Mouse (Mus musculus) heart, embryonic 14.5 days (tissue): ENCODE data around the gene Gclc. TPM values are rescaled to one million over a fixed set of nuclear protein-coding genes. Genes with fewer than 3 reads are reported as not detected.

ENCODE experiments used
- ATAC-seq: fragments of 200-750 bp; cut with Nextera tagmentation; 2 replicates; pipeline ENCODE4 v1.8.0; 2017; ENCODE audit warnings: low read depth, moderate TSS enrichment; ENCODE audit not compliant: insufficient number of reproducible peaks, insufficient read depth, low FRiP score
- H3K27ac ChIP-seq, 2 experiments: fragments of 200-500 bp in 1 of 2; fragments of 300-500 bp in 1 of 2; sonication (generic) in 1 of 2; replicated peaks in 1 of 2; 2 replicates each; pipeline ENCODE4 v1.5.1; 2012 to 2014; ENCODE audit warnings: low read depth in 2 of 2, low read length in 2 of 2, control low read depth in 1 of 2, mild to moderate bottlenecking in 1 of 2, mixed read lengths in 1 of 2; ENCODE audit not compliant: control insufficient read depth in 1 of 2, insufficient read depth in 1 of 2
- H3K27me3 ChIP-seq: fragments of 300-500 bp; sonication (generic); 2 replicates; pipeline ENCODE4 v1.6.1; 2014; ENCODE audit warnings: mild to moderate bottlenecking, low read length, control low read depth; ENCODE audit not compliant: control insufficient read depth, insufficient read depth
- H3K36me3 ChIP-seq: fragments of 300-500 bp; sonication (generic); 2 replicates; pipeline ENCODE4 v1.6.1; 2014; ENCODE audit warnings: mild to moderate bottlenecking, control low read depth, low read length, mixed read lengths; ENCODE audit not compliant: control insufficient read depth, insufficient read depth
- H3K4me1 ChIP-seq, 2 experiments: fragments of 200-500 bp in 1 of 2; fragments of 300-500 bp in 1 of 2; sonication (generic) in 1 of 2; 2 replicates each; pipeline ENCODE4 v1.6.1; 2012 to 2014; ENCODE audit warnings: low read length in 2 of 2, control low read depth in 1 of 2, mixed read lengths in 1 of 2; ENCODE audit not compliant: control insufficient read depth in 2 of 2, insufficient read depth in 2 of 2
- H3K4me2 ChIP-seq: fragments of 300-500 bp; sonication (generic); 2 replicates; pipeline ENCODE4 v1.6.1; 2014; ENCODE audit warnings: mild to moderate bottlenecking, low read length
- H3K4me3 ChIP-seq, 2 experiments: fragments of 200-500 bp in 1 of 2; fragments of 300-500 bp in 1 of 2; sonication (generic) in 1 of 2; 2 replicates each; pipeline ENCODE4 v1.5.1; 2012 to 2014; ENCODE audit warnings: low read length in 2 of 2, mild to moderate bottlenecking in 2 of 2, control low read depth in 1 of 2, low read depth in 1 of 2, moderate library complexity in 1 of 2; ENCODE audit not compliant: control insufficient read depth in 1 of 2, insufficient read depth in 1 of 2
- H3K9ac ChIP-seq: fragments of 300-500 bp; sonication (generic); 2 replicates; pipeline ENCODE4 v1.6.1; 2014; ENCODE audit warnings: mild to moderate bottlenecking, low read length
- H3K9me3 ChIP-seq: fragments of 300-500 bp; sonication (generic); 2 replicates; pipeline ENCODE4 v1.6.1; 2016; ENCODE audit warnings: low read length, control low read depth; ENCODE audit not compliant: control insufficient read depth
- WGBS: fragments of 180-500 bp; shearing (Covaris S2); extraction: QIAGEN DNeasy Blood & Tissue Kit; methylation state at CpG from one replicate; pipeline ENCODE4 v1.1.7; 2014; 5-methylcytosine and 5-hydroxymethylcytosine counted together
- polyA plus RNA-seq: library from polyadenylated mRNA; unstranded; fragments of >200 nt; fragmentation: Nextera tagmentation; extraction: Ambion mirVana; gene quantifications from 2 replicates; pipeline ENCODE4 v1.2.1, GENCODE M21; 2014

Gclc gene
- polyA plus RNA-seq, 1 experiment from 2014 or later, result 9.8 TPM

- H3K4me2 ChIP-seq, result no peak overlapping the region
- H3K27ac ChIP-seq, result no peak overlapping the region
- no peaks in the 10 kb centered on the region for H3K27me3 ChIP-seq
- H3K36me3 ChIP-seq, result no peaks in the 10 kb centered on the region
- no peak overlapping the region for H3K4me3 ChIP-seq
- WGBS, result 88% methylated on average over 2 of the region's 2 CpGs
- ATAC-seq, result no peak
- peaks cover 0 to 6% of the 10 kb centered on the region in 2 experiments; a peak in 1 of 4 replicates for H3K4me1 ChIP-seq
- no peaks in the 10 kb centered on the region for H3K9me3 ChIP-seq
- H3K9ac ChIP-seq, result no peak overlapping the region
These were observed 39.1 kb upstream of the Gclc start for GRCm38 (mm10) chr9:77715262-77715661.

- H3K36me3 ChIP-seq, result no peaks in the 10 kb centered on the region
- no peak for ATAC-seq
- H3K9ac ChIP-seq, result no peak overlapping the region
- H3K4me2 ChIP-seq, result no peak overlapping the region
- 85% methylated on average over 1 of the region's 1 CpGs for WGBS
- no peaks in the 10 kb centered on the region for H3K27me3 ChIP-seq
- peaks cover 0 to 6% of the 10 kb centered on the region in 2 experiments; a peak in 1 of 4 replicates for H3K4me1 ChIP-seq
- no peak overlapping the region for H3K27ac ChIP-seq
- H3K9me3 ChIP-seq, result no peaks in the 10 kb centered on the region
- no peak overlapping the region for H3K4me3 ChIP-seq
These were observed 38.3 kb upstream of the Gclc start for GRCm38 (mm10) chr9:77716009-77716408.

DNA sequence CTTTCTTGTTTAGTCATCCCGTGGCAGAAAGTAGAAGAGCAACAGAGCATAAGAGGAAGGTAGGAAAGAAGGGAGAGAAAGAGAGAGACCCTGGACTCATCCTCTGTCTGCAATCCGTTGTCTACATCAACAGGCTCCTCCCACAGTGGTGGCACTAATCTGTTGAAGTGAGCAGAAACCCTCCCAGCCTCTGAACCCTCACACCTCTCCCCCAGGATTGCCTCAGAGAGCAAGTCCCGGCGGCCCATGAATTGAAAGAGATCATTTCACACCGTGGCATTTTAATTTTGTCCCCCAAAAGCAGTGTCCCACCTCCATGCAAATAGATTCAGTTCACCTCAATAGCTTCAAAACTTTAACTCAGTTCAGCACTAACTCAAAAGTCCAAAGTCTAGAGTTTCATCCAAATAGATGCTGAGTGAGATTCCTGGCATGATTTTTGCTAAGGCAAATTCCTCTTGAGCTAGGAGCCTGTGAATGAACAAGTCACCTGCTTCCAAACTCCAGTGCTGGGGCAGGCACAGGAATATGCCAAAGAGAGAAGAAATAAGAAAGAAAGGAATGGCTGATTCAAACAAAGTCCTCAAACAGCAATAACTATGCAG lies 36.4 kb upstream of the Gclc start:
- WGBS, result 37% methylated on average over 5 of the region's 5 CpGs
- Histone ChIP-seq H3K9me3 (no peaks in the 10 kb centered on the region), H3K9ac (no peak overlapping the region), H3K4me3 (no peak overlapping the region), H3K4me2 (no peak overlapping the region), H3K27me3 (no peaks in the 10 kb centered on the region), H3K4me1 (peaks cover 0 to 13% of the 10 kb centered on the region in 2 experiments; a peak in 1 of 4 replicates), H3K36me3 (no peaks in the 10 kb centered on the region), H3K27ac (no peak overlapping the region)
- ATAC-seq, result no peak

DNA sequence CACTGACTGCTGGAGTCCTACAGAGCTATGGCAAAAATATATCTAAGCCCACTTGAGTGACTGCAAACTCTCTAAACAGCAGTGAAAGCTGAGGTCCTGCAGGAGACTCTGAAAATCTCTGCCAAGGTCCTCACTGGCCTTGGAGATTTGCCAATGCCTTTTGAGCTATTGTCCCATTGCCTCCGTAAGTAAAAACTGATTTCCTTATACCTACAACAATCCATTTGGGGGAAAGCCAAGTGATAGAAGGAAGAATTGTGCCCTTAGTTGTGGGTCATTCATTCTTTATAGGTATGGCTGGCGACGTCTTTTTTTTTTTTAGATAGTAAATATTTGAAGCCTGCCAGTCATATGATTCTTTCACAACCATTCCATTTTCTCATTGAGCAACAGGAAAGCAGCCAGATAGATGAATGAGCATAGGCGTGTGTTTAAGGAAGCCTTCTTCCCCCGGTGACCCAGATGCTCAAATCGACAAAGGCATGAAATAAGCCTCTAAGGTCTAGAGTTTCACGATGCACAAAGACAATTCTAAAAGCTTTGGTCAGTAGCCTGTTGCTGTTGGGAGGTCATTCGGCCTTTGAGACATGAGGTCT lies 35.4 kb upstream of the Gclc start:
- Histone ChIP-seq H3K4me2 (no peak overlapping the region), H3K4me1 (peaks cover 0 to 13% of the 10 kb centered on the region in 2 experiments; a peak in 1 of 4 replicates), H3K9ac (0 out of 2 replicates have a peak overlapping the region, but pooled peaks have one; percentile 30), H3K36me3 (no peaks in the 10 kb centered on the region), H3K27me3 (no peaks in the 10 kb centered on the region), H3K27ac (no peak overlapping the region), H3K4me3 (no peak overlapping the region), H3K9me3 (no peaks in the 10 kb centered on the region)
- WGBS, result 70% methylated on average over 8 of the region's 8 CpGs
- ATAC-seq, result no peak

DNA sequence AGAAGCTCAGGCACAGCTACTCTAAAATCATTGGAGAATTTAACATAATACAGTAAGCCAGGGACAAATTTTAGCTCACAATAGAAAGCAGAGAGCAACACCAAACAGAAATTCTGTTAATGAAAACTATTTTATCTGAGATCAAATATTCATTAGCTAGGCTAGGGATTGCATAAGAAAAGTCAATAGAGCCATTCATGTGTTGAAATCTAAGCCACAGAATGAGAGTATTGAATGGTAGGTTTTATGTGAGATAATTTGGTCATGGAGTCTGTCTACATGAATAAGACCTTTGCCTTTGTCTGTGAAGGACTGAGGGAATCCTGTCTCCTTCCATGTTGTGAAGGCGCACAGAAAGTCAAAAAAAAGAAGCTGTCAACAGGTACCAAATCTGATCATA lies 34.7 kb upstream of the Gclc start:
- H3K27ac ChIP-seq, result no peak overlapping the region
- no peak overlapping the region for H3K4me2 ChIP-seq
- H3K36me3 ChIP-seq, result no peaks in the 10 kb centered on the region
- WGBS, result 94% methylated on average over 1 of the region's 1 CpGs
- H3K4me1 ChIP-seq, result peaks cover 0 to 13% of the 10 kb centered on the region in 2 experiments; a peak in 1 of 4 replicates
- H3K9me3 ChIP-seq, result no peaks in the 10 kb centered on the region
- H3K9ac ChIP-seq, result no peak overlapping the region
- no peak for ATAC-seq
- H3K27me3 ChIP-seq, result no peaks in the 10 kb centered on the region
- no peak overlapping the region for H3K4me3 ChIP-seq

- H3K27ac ChIP-seq, result no peak overlapping the region
- whole genome bisulfite sequencing, result 100% methylated on average over 1 of the region's 1 CpGs
- no peak for ATAC-seq
These were observed 32.0 kb upstream of the Gclc start for GRCm38 (mm10) chr9:77722381-77722780.

DNA sequence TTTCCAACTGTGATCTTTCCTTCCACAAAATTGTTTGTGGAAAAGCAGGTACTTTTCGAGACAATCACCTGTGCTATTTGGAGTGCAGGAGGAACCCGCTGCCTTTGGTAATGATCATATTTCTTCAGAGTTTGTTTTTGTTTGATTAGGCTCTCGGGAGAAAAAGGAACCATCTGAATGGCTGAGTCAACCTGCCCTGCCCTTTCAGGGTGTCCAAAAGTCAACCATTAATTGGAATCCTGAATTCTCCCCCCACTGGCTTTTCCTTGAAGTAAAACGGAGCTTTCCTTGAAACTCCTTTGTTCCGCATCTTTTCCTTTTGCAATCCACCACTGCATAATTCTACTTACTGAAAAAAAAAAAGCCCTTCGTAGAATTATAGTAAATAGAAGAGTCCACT lies 30.1 kb upstream of the Gclc start:
- H3K9ac ChIP-seq, result no peak overlapping the region
- H3K9me3 ChIP-seq, result no peaks in the 10 kb centered on the region
- WGBS, result 83% methylated on average over 6 of the region's 6 CpGs
- H3K4me1 ChIP-seq, result peaks cover 0 to 7% of the 10 kb centered on the region in 2 experiments; a peak in 1 of 4 replicates
- H3K36me3 ChIP-seq, result no peaks in the 10 kb centered on the region
- no peak overlapping the region for H3K27ac ChIP-seq
- no peak for ATAC-seq
- no peak overlapping the region for H3K4me2 ChIP-seq
- no peak overlapping the region for H3K4me3 ChIP-seq
- no peaks in the 10 kb centered on the region for H3K27me3 ChIP-seq

More at GRCm38 (mm10) chr9:77722381-77722780, 32.0 kb upstream of the Gclc start:
- Histone ChIP-seq H3K4me3 (no peak overlapping the region), H3K36me3 (no peaks in the 10 kb centered on the region), H3K9me3 (no peaks in the 10 kb centered on the region), H3K4me2 (no peak overlapping the region), H3K9ac (no peak overlapping the region), H3K27me3 (no peaks in the 10 kb centered on the region), H3K4me1 (peaks cover 0 to 13% of the 10 kb centered on the region in 2 experiments; a peak in 1 of 4 replicates)
